Mouse (Mus musculus) neural tube, embryonic 11.5 days (tissue): Measurements from ENCODE around the gene Set. TPM values are rescaled to one million over a fixed set of nuclear protein-coding genes. Genes with fewer than 3 reads are reported as not detected.

Experiments
- ATAC-seq: fragments of 200-750 bp; cut with Nextera tagmentation; 2 replicates; pipeline ENCODE4 v1.8.0; 2017; ENCODE audit warnings: moderate number of reproducible peaks, mild to moderate bottlenecking, moderate TSS enrichment, moderate library complexity; ENCODE audit not compliant: insufficient read depth, low FRiP score, low TSS enrichment
- DNase-seq: peaks from one replicate; pipeline ENCODE4 v3.0.0-alpha.2; 2015; ENCODE audit warnings: low spot score
- H3K27ac ChIP-seq: fragments of 300-500 bp; sonication (generic); 2 replicates; pipeline ENCODE4 v1.5.1; 2014; ENCODE audit warnings: low read depth, mild to moderate bottlenecking, low read length
- H3K27me3 ChIP-seq: fragments of 300-500 bp; sonication (generic); 2 replicates; pipeline ENCODE4 v1.6.1; 2014; ENCODE audit warnings: mild to moderate bottlenecking, low read length, mixed read lengths; ENCODE audit not compliant: control insufficient read depth, insufficient read depth
- H3K36me3 ChIP-seq: fragments of 300-500 bp; sonication (generic); 2 replicates; pipeline ENCODE4 v1.6.1; 2014; ENCODE audit warnings: mild to moderate bottlenecking, low read length, moderate library complexity, mixed read lengths; ENCODE audit not compliant: control insufficient read depth, insufficient read depth
- H3K4me1 ChIP-seq: fragments of 300-500 bp; sonication (generic); 2 replicates; pipeline ENCODE4 v1.6.1; 2014; ENCODE audit warnings: low read length, mixed read lengths; ENCODE audit not compliant: control insufficient read depth, insufficient read depth
- H3K4me2 ChIP-seq: fragments of 300-500 bp; sonication (generic); 2 replicates; pipeline ENCODE4 v1.6.1; 2014; ENCODE audit warnings: low read depth, mild to moderate bottlenecking, moderate library complexity
- H3K4me3 ChIP-seq: fragments of 300-500 bp; sonication (generic); 2 replicates; pipeline ENCODE4 v1.5.1; 2014; ENCODE audit warnings: low read depth, low read length
- H3K9ac ChIP-seq: fragments of 300-500 bp; sonication (generic); 2 replicates; pipeline ENCODE4 v1.6.1; 2014; ENCODE audit warnings: mild to moderate bottlenecking, low read length
- H3K9me3 ChIP-seq: fragments of 300-500 bp; sonication (generic); 2 replicates; pipeline ENCODE4 v1.6.1; 2016; ENCODE audit warnings: low read length; ENCODE audit not compliant: control insufficient read depth
- WGBS: fragments of 180-500 bp; shearing (Covaris S2); extraction: QIAGEN DNeasy Blood & Tissue Kit; methylation state at CpG from one replicate; pipeline ENCODE4 v1.1.7; 2014; 5-methylcytosine and 5-hydroxymethylcytosine counted together
- polyA plus RNA-seq: library from polyadenylated mRNA; unstranded; fragments of >200 nt; fragmentation: Nextera tagmentation; extraction: Ambion mirVana; gene quantifications from 2 replicates; pipeline ENCODE4 v1.2.1, GENCODE M21; 2014

Set gene
- polyA plus RNA-seq, 1 experiment from 2014 or later: 647 TPM

GRCm38 (mm10) chr2:30066046-30066901 lies 9.1 kb downstream of the Set start:
- Histone ChIP-seq H3K27me3 (no peaks in the 10 kb centered on the region), H3K9me3 (no peaks in the 10 kb centered on the region), H3K36me3 (peaks cover 2% of the 10 kb centered on the region; the same call in 1 of the 2 replicates), H3K4me3 (peak overlapping the region; percentile 87), H3K4me2 (peak overlapping the region; percentile 71), H3K27ac (peak overlapping the region; percentile 99), H3K9ac (peak overlapping the region; percentile 100), H3K4me1 (peaks cover 21% of the 10 kb centered on the region)
- peak; percentile 99 for DNase-seq
- peak; percentile 84 for ATAC-seq
- WGBS: 0% methylated on average over 57 of the region's 101 CpGs

GRCm38 (mm10) chr2:30067031-30067888 lies 10.1 kb downstream of the Set start:
- peak; percentile 33 for ATAC-seq
- Histone ChIP-seq H3K9ac (peak overlapping the region; percentile 100), H3K4me2 (peak overlapping the region; percentile 77), H3K4me1 (peaks cover 21% of the 10 kb centered on the region), H3K27ac (peak overlapping the region; percentile 99), H3K36me3 (peaks cover 2% of the 10 kb centered on the region; the same call in 1 of the 2 replicates), H3K27me3 (no peaks in the 10 kb centered on the region), H3K9me3 (no peaks in the 10 kb centered on the region), H3K4me3 (peak overlapping the region; percentile 87)
- WGBS: under 1% methylated on average over 49 of the region's 69 CpGs
- DNase-seq: peak; percentile 55

- 31% methylated on average over 7 of the region's 7 CpGs for WGBS
- Histone ChIP-seq H3K27me3 (no peaks in the 10 kb centered on the region), H3K27ac (0 out of 2 replicates have a peak overlapping the region, but pooled peaks have one; percentile 99)
Measured at GRCm38 (mm10) chr2:30067962-30068361, 10.8 kb downstream of the Set start.

GRCm38 (mm10) chr2:30072875-30073274 lies 15.7 kb downstream of the Set start:
- DNase-seq (no peak), ATAC-seq (no peak)
- Histone ChIP-seq H3K9me3 (no peaks in the 10 kb centered on the region), H3K4me2 (no peak overlapping the region), H3K4me1 (peaks cover 7% of the 10 kb centered on the region), H3K36me3 (peaks cover 2% of the 10 kb centered on the region; the same call in 1 of the 2 replicates), H3K9ac (no peak overlapping the region), H3K27me3 (no peaks in the 10 kb centered on the region), H3K27ac (no peak overlapping the region), H3K4me3 (no peak overlapping the region)
- WGBS: 84% methylated on average over 7 of the region's 7 CpGs

More at GRCm38 (mm10) chr2:30067962-30068361, 10.8 kb downstream of the Set start:
- Histone ChIP-seq H3K36me3 (peaks cover 2% of the 10 kb centered on the region; the same call in 1 of the 2 replicates), H3K4me2 (peak overlapping the region; percentile 77), H3K9me3 (no peaks in the 10 kb centered on the region), H3K9ac (peak overlapping the region; percentile 100), H3K4me3 (peak overlapping the region; percentile 87), H3K4me1 (peaks cover 21% of the 10 kb centered on the region)
- DNase-seq (no peak), ATAC-seq (no peak)

- H3K9me3 ChIP-seq: no peaks in the 10 kb centered on the region
- H3K27me3 ChIP-seq: no peaks in the 10 kb centered on the region
- H3K36me3 ChIP-seq: peaks cover 2% of the 10 kb centered on the region; the same call in 1 of the 2 replicates
- no peak overlapping the region for H3K4me2 ChIP-seq
- no peak overlapping the region for H3K4me3 ChIP-seq
- DNase-seq: no peak
- no peak overlapping the region for H3K27ac ChIP-seq
- WGBS: 78% methylated on average over 3 of the region's 3 CpGs
- no peak overlapping the region for H3K9ac ChIP-seq
- no peak for ATAC-seq
- H3K4me1 ChIP-seq: peaks cover 3% of the 10 kb centered on the region
Measured at GRCm38 (mm10) chr2:30073285-30073684, 16.1 kb downstream of the Set start.

- Histone ChIP-seq H3K4me3 (no peak overlapping the region), H3K4me2 (no peak overlapping the region), H3K27me3 (no peaks in the 10 kb centered on the region), H3K9ac (no peak overlapping the region), H3K27ac (no peak overlapping the region), H3K9me3 (no peaks in the 10 kb centered on the region), H3K36me3 (peaks cover 1% of the 10 kb centered on the region; the same call in 1 of the 2 replicates), H3K4me1 (no peaks in the 10 kb centered on the region; the same call in 1 of the 2 replicates)
- 70% methylated on average over 3 of the region's 3 CpGs for WGBS
- ATAC-seq: no peak
- DNase-seq: no peak
Measured at GRCm38 (mm10) chr2:30075625-30076024, 18.4 kb downstream of the Set start.

- H3K27me3 ChIP-seq: no peaks in the 10 kb centered on the region
- no peaks in the 10 kb centered on the region; the same call in 1 of the 2 replicates for H3K4me1 ChIP-seq
- H3K36me3 ChIP-seq: no peaks in the 10 kb centered on the region
- DNase-seq (no peak), ATAC-seq (no peak)
- no peak overlapping the region for H3K4me3 ChIP-seq
- H3K9me3 ChIP-seq: no peaks in the 10 kb centered on the region
- H3K4me2 ChIP-seq: no peak overlapping the region
- 93% methylated on average over 7 of the region's 9 CpGs for WGBS
- H3K9ac ChIP-seq: no peak overlapping the region
- H3K27ac ChIP-seq: no peak overlapping the region
Measured at GRCm38 (mm10) chr2:30076439-30076838, 19.3 kb downstream of the Set start.

- Histone ChIP-seq H3K27ac (no peak overlapping the region), H3K4me3 (no peak overlapping the region; the same call in 1 of the 2 replicates), H3K27me3 (no peaks in the 10 kb centered on the region), H3K4me2 (no peak overlapping the region), H3K9me3 (no peaks in the 10 kb centered on the region), H3K9ac (no peak overlapping the region; the same call in 1 of the 2 replicates), H3K4me1 (no peaks in the 10 kb centered on the region; the same call in 1 of the 2 replicates), H3K36me3 (no peaks in the 10 kb centered on the region)
- DNase-seq (no peak), ATAC-seq (peak; percentile 24; the same call in 1 of the 2 replicates)
- 62% methylated on average over 6 of the region's 6 CpGs for WGBS
Measured at GRCm38 (mm10) chr2:30076959-30077358, 19.8 kb downstream of the Set start.
